Mouse (Mus musculus) thymus, adult 2 months (tissue): ENCODE results near the gene Klhl33.

Experiments used
- CTCF ChIP-seq: fragments of 200-500 bp; IDR thresholded peaks from 2 replicates; pipeline ENCODE4 v1.5.1; 2012; ENCODE audit warnings: mild to moderate bottlenecking, control low read depth, low read length, moderate library complexity, borderline replicate concordance; ENCODE audit not compliant: control insufficient read depth, poor library complexity, insufficient read depth; ENCODE audit errors: extremely low read depth
- POLR2A ChIP-seq: fragments of 200-500 bp; IDR thresholded peaks from 2 replicates; pipeline ENCODE4 v1.6.1; 2012; ENCODE audit warnings: mild to moderate bottlenecking, low read length, control low read depth, moderate library complexity; ENCODE audit not compliant: control insufficient read depth, poor library complexity, insufficient read depth; ENCODE audit errors: extremely low read depth

DNA sequence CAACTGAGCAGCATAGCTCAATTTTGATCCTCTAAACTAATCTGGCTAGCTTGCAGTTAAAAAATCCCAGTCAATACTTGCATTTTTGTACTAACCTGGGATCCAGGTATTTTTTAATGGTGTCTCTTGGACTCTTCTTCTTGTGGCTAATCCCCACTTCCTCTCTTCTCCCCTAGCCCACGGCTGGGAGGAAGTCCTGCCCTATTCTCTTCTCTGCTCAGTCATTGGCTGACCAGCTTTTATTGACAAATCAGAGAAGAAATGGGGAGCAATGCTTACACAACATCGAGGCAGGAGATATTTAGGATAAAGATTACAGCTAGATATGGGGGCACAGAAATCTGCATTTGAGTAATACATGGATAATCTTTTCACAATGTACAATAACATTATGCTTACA lies 41.6 kb upstream of the Klhl33 start:
- no peak for TF ChIP-seq CTCF
- no peak for TF ChIP-seq POLR2A
